In genomic region chr3:135280669-135281415, GRCm38 (mm10) we compare ENCODE assay signal across 8 mouse cellular contexts. TPM values are rescaled to one million over a fixed set of nuclear protein-coding genes. Genes with fewer than 3 reads are reported as not detected.
DNase-seq lines count a peak whose midpoint lies in the region; ATAC-seq and TF ChIP-seq lines count a peak whose summit lies in the region.

TSS of gene Bdh2 (plus strand) at chr3:135281221.

- ATAC-seq in CD4-positive, CD25-positive, alpha-beta regulatory T cell, adult 4 months = peak; percentile 95
- no peak for ATAC-seq in heart, embryonic 14.5 days (ENCODE audit: insufficient number of reproducible peaks, insufficient read depth, low FRiP score, low read depth)
- ATAC-seq in liver, embryonic 11.5 days (replicated peaks; ENCODE audit: low FRiP score) = peak; percentile 57; the same call in 1 of the 2 replicates
- ATAC-seq in stomach, postnatal 0 days (ENCODE audit: low FRiP score, low TSS enrichment) = peak; percentile 78

- no peak for TF ChIP-seq EP300 in stomach, postnatal 0 days (optimal IDR thresholded peaks at IDR 0.05)

- no peaks in the 10 kb centered on the region for H3K9me3 ChIP-seq in forebrain, embryonic 10.5 days
- H3K9me3 ChIP-seq in heart, embryonic 14.5 days (ENCODE audit: control insufficient read depth, low read length) = no peaks in the 10 kb centered on the region
- H3K9me3 ChIP-seq in liver, embryonic 11.5 days (ENCODE audit: control insufficient read depth, low read length) = no peaks in the 10 kb centered on the region
- H3K9me3 ChIP-seq in stomach, postnatal 0 days (ENCODE audit: control insufficient read depth, low read length) = 0 out of 2 replicates have a peak, but pooled peaks cover 4% of the 10 kb centered on the region

- DNase-seq in brain, embryonic 18.5 days (ENCODE audit: low read depth, low spot score) = peak; percentile 76
- peak; percentile 85 for DNase-seq in forebrain, embryonic 10.5 days (ENCODE audit: extremely low spot score, low spot score)
- DNase-seq in kidney, postnatal 10 days = peak; percentile 89
- DNase-seq in liver, embryonic 11.5 days (ENCODE audit: low spot score) = peak; percentile 65
- peak; percentile 86 for DNase-seq in neural tube, embryonic 10.5 days (ENCODE audit: extremely low spot score, low spot score)
- peak; percentile 84 for DNase-seq in stomach, postnatal 0 days (ENCODE audit: low spot score)

- TF ChIP-seq CTCF in stomach, postnatal 0 days (IDR thresholded peaks at IDR 0.05; ENCODE audit: low read depth) = peak; percentile 94

- peak within 1 kb of the TSS; percentile 86 for H3K27ac ChIP-seq in forebrain, embryonic 10.5 days
- H3K27ac ChIP-seq in heart, embryonic 14.5 days (replicated peaks in 1 of 2; ENCODE audit: control insufficient read depth in 1 of 2, insufficient read depth in 1 of 2, low read depth in 2 of 2, low read length in 2 of 2) = no peak within 1 kb of the TSS
- no peak within 1 kb of the TSS for H3K27ac ChIP-seq in liver, embryonic 11.5 days (ENCODE audit: low read depth, low read length)
- 0 out of 2 replicates have a peak within 1 kb of the TSS, but pooled peaks have one; percentile 13 for H3K27ac ChIP-seq in stomach, postnatal 0 days (replicated peaks)

- no peaks in the 10 kb centered on the region; the same call in 1 of the 2 replicates for H3K36me3 ChIP-seq in forebrain, embryonic 10.5 days (replicated peaks)
- H3K36me3 ChIP-seq in heart, embryonic 14.5 days (ENCODE audit: control insufficient read depth, insufficient read depth, low read length) = no peaks in the 10 kb centered on the region
- no peaks in the 10 kb centered on the region for H3K36me3 ChIP-seq in liver, embryonic 11.5 days (ENCODE audit: control insufficient read depth, insufficient read depth, low read length)
- H3K36me3 ChIP-seq in stomach, postnatal 0 days (ENCODE audit: control insufficient read depth, insufficient read depth, low read length) = no peaks in the 10 kb centered on the region

- peak within 1 kb of the TSS; percentile 1; the same call in 1 of the 2 replicates for H3K4me3 ChIP-seq in forebrain, embryonic 10.5 days
- peak within 1 kb of the TSS in 1 of 2 experiments; percentile 2; a peak in 1 of 4 replicates for H3K4me3 ChIP-seq in heart, embryonic 14.5 days (ENCODE audit: control insufficient read depth in 1 of 2, insufficient read depth in 1 of 2, low read depth in 1 of 2, low read length in 2 of 2)
- no peak within 1 kb of the TSS for H3K4me3 ChIP-seq in liver, embryonic 11.5 days (ENCODE audit: low read depth, low read length)
- H3K4me3 ChIP-seq in stomach, postnatal 0 days (ENCODE audit: low read depth, low read length) = peak within 1 kb of the TSS; percentile 8; the same call in 1 of the 2 replicates

- 0 out of 2 replicates have a peak within 1 kb of the TSS, but pooled peaks have one; percentile 25 for H3K9ac ChIP-seq in heart, embryonic 14.5 days (ENCODE audit: low read length)
- no peak within 1 kb of the TSS for H3K9ac ChIP-seq in liver, embryonic 11.5 days (ENCODE audit: low read depth, low read length)
- 0 out of 2 replicates have a peak within 1 kb of the TSS, but pooled peaks have one; percentile 2 for H3K9ac ChIP-seq in stomach, postnatal 0 days (ENCODE audit: low read length)

- peak within 1 kb of the TSS; percentile 35 for H3K4me2 ChIP-seq in heart, embryonic 14.5 days (ENCODE audit: low read length)
- H3K4me2 ChIP-seq in liver, embryonic 11.5 days = peak within 1 kb of the TSS; percentile 22; the same call in 1 of the 2 replicates
- peak within 1 kb of the TSS; percentile 40; the same call in 1 of the 2 replicates for H3K4me2 ChIP-seq in stomach, postnatal 0 days (replicated peaks; ENCODE audit: low read depth)

- WGBS in forebrain, embryonic 10.5 days = 26% methylated on average over 14 of the region's 14 CpGs
- WGBS in heart, embryonic 14.5 days = 25% methylated on average over 14 of the region's 14 CpGs
- WGBS in liver, embryonic 11.5 days = 29% methylated on average over 14 of the region's 14 CpGs
- WGBS in stomach, postnatal 0 days = 18% methylated on average over 14 of the region's 14 CpGs

- H3K4me1 ChIP-seq in forebrain, embryonic 10.5 days = peaks cover 8% of the 10 kb centered on the region
- H3K4me1 ChIP-seq in heart, embryonic 14.5 days (ENCODE audit: control insufficient read depth in 2 of 2, insufficient read depth in 2 of 2, low read length in 2 of 2) = no peaks in the 10 kb centered on the region
- H3K4me1 ChIP-seq in liver, embryonic 11.5 days (replicated peaks; ENCODE audit: control insufficient read depth, insufficient read depth, low read length) = no peaks in the 10 kb centered on the region
- no peaks in the 10 kb centered on the region for H3K4me1 ChIP-seq in stomach, postnatal 0 days (replicated peaks; ENCODE audit: control insufficient read depth, insufficient read depth)

- H3K27me3 ChIP-seq in forebrain, embryonic 10.5 days (ENCODE audit: poor library complexity, severe bottlenecking) = no peaks in the 10 kb centered on the region
- no peaks in the 10 kb centered on the region for H3K27me3 ChIP-seq in heart, embryonic 14.5 days (ENCODE audit: control insufficient read depth, insufficient read depth, low read length)
- no peaks in the 10 kb centered on the region for H3K27me3 ChIP-seq in liver, embryonic 11.5 days (replicated peaks; ENCODE audit: control insufficient read depth, insufficient read depth, low read length)
- no peaks in the 10 kb centered on the region for H3K27me3 ChIP-seq in stomach, postnatal 0 days (ENCODE audit: control insufficient read depth, insufficient read depth, low read length)

RNA-seq across cellular contexts. Expression of gene Bdh2, which starts in this region (rescaled TPM):
- not detected for polyA plus RNA-seq in CD4-positive, CD25-positive, alpha-beta regulatory T cell, adult 4 months (2017; shearing (Covaris generic))
- polyA plus RNA-seq in forebrain, embryonic 10.5 days (2016; fragmentation: Nextera tagmentation; extraction: Ambion mirVana) = 6.0 and 9.0 TPM in 2 replicates
- polyA plus RNA-seq in heart, embryonic 14.5 days (2014; fragmentation: Nextera tagmentation; extraction: Ambion mirVana) = 2.9 and 3.9 TPM in 2 replicates
- polyA plus RNA-seq in liver, embryonic 11.5 days (2014; fragmentation: Nextera tagmentation; extraction: Ambion mirVana) = 1.3 and 1.7 TPM in 2 replicates
- 2.4 TPM in 2 replicates for polyA plus RNA-seq in stomach, postnatal 0 days (2015; fragmentation: Nextera tagmentation; extraction: Ambion mirVana)

Comparison
In these comparisons a context has a peak if more than half of its experiments do, and no peak if none do; other contexts are left out.
1. Peak in ATAC-seq in CD4-positive, CD25-positive, alpha-beta regulatory T cell, adult 4 months; RNA of the gene not detected or under 1 TPM.
2. H3K27ac ChIP-seq: peak in forebrain, embryonic 10.5 days (single experiment) and stomach, postnatal 0 days (single experiment); none in heart, embryonic 14.5 days (0 of 2) and liver, embryonic 11.5 days (single experiment).
3. Peak in every context shown above with its lines, with median percentiles within 50 percentile points of each other: DNase-seq and H3K4me2 ChIP-seq.